Mouse (Mus musculus) heart, postnatal 0 days (tissue): ENCODE results near the gene Erv3.

Experiments
- CTCF ChIP-seq: IDR thresholded peaks from 2 replicates; pipeline ENCODE4 v1.5.1; 2016; ENCODE audit warnings: antibody characterized with exemption, control low read depth, low read depth
- EP300 ChIP-seq: IDR thresholded peaks from 2 replicates; pipeline ENCODE4 v1.6.1; 2016; ENCODE audit warnings: antibody characterized with exemption, low read depth

DNA sequence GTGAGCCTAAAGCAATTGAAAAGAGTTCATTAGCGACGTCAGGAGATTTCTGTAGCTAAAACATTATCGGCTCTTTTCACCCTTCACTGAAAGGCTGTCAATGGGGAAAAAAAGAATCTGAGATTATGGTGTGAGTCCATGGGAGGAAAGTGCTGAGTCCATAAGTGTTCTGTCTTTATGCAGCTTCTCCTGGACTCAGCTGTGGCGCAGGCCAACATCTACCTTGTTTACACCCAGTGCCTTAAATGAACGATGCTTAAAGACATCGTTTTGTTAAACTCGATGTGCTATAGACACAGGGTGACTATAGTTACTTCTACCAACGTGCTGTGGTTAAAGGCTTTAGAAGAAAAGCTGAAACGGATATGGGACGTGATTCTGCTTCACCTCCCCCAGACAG is 45.2 kb downstream of the Erv3 start:
- TF ChIP-seq CTCF (no peak), EP300 (no peak)
